Mouse (Mus musculus) small intestine, adult 2 months (tissue): ENCODE measurements around the gene Asb11.

Experiments used
- CTCF ChIP-seq: fragments of 200-500 bp; IDR thresholded peaks from 2 replicates; pipeline ENCODE4 v1.5.1; 2012; ENCODE audit warnings: low read depth, mild to moderate bottlenecking, control low read depth, inconsistent platforms, low read length, moderate library complexity, mixed read lengths; ENCODE audit not compliant: insufficient replicate concordance, insufficient read length; ENCODE audit errors: extremely low read depth
- POLR2A ChIP-seq: fragments of 200-500 bp; IDR thresholded peaks from 2 replicates; pipeline ENCODE4 v1.6.1; 2012; ENCODE audit warnings: low read depth, mild to moderate bottlenecking, control low read depth, inconsistent platforms, low read length, moderate library complexity

GRCm38 (mm10) chrX:164419955-164420354, 16.8 kb upstream of the Asb11 start:
- TF ChIP-seq CTCF: no peak
- no peak for TF ChIP-seq POLR2A
